Mouse (Mus musculus): ENCODE measurements around the gene Zfx. TPM values are rescaled to one million over a fixed set of nuclear protein-coding genes. Genes with fewer than 3 reads are reported as not detected.
A peak's percentile ranks its signal among the peaks of the same experiment; 100 is the strongest.

Zfx gene
- total RNA-seq (2021), result 10 to 100 TPM; 25.3 to 25.5 TPM

DNA sequence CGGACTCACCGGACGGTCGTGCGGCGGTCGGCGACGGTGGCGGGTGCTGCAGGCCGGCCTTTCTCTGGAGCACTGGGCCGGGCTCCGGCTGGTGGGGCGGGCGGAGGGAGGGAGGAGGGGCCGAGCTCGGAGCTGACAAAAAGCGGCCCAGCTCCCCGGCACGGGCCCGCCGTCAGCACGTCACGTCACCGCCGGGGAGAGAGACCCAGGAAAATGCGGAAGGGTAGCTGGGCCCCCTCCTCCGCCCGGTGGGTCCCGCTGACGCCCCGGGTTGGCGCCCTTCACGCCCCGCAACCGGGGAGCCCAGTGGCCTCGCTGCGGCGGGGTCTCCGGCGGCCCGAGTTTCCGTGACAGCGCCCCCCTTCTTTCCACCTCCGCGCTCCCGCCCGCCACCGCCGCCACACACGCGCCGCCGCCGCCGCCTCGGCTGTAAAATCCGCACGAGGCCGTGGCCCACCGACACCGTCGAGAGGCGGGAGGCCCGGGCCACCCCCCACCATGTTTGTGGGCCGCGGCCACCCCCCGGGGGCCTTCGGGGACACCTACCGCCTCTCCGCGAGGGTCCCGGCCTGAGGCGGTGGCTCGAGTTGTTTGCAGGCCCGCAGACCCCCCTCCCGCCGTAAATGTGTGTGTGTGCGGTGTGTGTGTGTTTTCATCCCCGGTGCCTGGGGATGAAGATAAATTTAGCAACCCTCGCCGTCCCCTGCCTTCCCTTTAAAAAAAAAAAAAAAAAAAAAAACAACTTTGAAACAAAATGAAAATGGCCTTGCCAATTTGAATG, at the start of gene Zfx:
Zfx (minus strand) TSS at position 644 of the 781 bp plus-strand sequence.
- intact Hi-C loops (cut with DNase I), result loop anchor here (5.0 kb wide), 1 partner anchor 54 kb away; no protein-coding TSS in a partner anchor

DNA sequence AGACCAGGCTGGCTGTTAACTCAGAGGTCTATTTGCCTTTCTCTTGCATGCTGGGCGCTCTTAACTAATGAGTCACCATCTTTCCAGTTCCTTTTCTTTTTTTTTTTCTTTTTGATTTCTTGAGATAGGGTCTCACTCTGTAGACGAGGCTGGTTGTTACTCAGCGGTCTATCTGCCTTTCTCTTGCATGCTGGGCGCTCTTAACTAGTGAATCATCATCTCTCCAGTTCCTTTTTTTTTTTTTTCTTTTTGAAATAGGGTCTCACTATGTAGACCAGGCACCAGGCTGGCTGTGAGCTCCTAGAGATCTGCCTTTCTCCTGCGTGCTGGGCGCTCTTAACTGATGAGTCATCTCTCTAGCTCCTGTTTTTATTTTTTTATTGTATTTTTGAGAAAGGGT, 45.8 kb upstream of the Zfx start:
- DNase-seq (ENCODE audit: extremely low spot score in 1 of 2, low spot score in 2 of 2), result no peak
- intact Hi-C loops (cut with DNase I), result no loop called here

More for the DNA sequence above, at the start of gene Zfx:
- peak; percentile 20 to 78 for DNase-seq (ENCODE audit: extremely low spot score in 1 of 2, low spot score in 2 of 2)

DNA sequence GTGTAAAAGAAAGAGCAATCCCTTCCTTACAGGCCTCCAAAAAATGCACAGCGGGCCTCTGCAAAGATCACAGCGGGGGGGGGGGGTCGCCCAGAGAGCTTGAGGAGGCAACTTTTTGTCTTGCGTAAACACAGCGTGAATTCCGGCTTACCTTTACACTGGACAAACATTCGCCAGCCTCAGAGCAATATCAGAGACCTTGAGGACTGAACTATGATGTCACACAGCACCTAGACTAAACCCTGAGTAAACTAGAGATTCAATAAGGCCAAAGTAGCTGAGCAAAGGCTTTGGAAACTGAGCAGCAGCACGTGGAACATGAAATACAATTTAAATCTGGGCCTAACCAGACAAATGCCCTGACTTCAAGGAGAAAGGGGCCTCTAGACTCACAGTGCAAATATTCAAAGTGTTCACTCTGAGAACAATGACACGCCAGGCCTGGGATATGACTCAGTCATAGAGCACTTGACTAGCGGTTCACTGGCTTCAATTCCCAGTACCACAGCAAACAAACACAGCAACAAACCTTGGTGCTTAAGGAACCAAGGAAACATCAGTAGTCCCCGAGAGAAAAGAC, 28.8 kb upstream of the Zfx start:
- DNase-seq (ENCODE audit: extremely low spot score in 1 of 2, low spot score in 2 of 2), result no peak
- intact Hi-C loops (cut with DNase I), result no loop called here

DNA sequence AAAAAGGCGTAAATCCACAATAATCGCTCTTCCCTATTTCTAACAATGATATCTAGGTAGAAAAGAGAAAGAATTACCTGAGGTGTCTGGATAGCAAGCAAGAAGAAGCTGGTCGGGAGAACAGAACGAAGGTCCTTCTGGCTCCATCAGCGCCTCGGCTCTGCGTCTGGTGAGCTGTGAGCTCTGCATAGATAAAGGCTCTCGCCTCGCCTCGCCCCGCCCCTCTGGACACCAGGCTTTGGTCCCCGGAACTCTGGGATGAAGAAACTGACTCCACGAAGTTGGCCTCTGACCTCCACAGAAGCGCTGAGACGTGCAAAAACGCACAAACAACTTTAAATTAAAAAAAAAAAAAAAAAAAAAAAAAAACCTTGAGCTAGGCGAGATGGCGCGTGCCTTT, 27.0 kb upstream of the Zfx start:
- intact Hi-C loops (cut with DNase I), result no loop called here
- DNase-seq (ENCODE audit: extremely low spot score in 1 of 2, low spot score in 2 of 2), result no peak

DNA sequence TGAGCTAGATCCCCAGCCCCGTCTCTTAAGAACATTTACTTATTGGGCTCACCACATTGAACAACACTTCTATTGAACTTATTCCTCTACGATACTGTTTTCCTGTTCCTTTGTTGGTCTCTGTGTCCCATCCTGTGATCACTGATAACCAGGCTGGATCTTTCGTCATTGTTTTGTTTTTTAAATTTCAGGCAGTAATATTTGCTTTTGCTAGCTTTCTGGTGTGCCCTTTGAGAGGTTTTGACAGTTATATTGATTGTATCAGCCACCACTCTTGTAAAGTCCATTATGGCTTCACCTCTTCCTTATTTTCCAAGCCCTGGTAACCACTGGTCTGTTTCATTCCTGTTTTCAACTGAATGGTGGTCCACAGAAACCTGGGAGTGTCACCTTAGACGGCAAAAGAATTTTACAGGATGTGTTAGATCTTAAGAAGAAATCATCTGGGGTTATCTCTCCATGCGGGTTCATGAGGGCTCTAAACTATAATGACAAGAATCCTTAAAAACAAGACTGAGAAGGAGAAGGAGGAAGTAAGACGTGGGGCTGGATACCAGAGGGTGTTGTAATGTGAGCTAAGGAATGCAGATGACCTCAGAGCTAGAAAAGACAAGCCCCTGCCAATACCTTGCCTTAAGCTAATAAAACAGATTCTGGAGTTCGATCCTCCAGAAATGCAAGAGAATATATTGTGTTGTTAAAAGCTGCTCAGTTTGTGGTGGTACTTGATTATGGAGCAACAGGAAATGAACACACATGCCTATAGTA, 18.7 kb upstream of the Zfx start:
- no peak for DNase-seq (ENCODE audit: extremely low spot score in 1 of 2, low spot score in 2 of 2)
- intact Hi-C loops (cut with DNase I), result no loop called here

DNA sequence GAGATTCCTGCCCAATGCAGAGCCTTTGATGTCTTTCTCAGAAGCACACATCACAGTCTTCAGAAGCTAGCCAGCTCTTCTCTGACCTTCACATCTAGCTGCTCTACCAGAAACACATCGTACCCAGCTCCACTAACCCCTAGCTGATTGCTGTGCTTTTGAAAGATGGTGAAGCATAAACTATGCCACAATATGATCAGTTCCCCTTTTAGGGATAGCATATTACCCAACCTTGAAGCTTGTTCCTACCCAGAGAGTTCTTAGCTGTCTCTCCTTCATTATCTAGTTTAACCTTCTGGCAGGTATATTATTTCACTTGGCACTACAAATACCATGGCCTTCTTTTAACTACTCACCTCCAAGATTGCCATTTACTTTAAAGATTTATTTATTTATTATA, 16.6 kb upstream of the Zfx start:
- intact Hi-C loops (cut with DNase I), result no loop called here
- no peak for DNase-seq (ENCODE audit: extremely low spot score in 1 of 2, low spot score in 2 of 2)

DNA sequence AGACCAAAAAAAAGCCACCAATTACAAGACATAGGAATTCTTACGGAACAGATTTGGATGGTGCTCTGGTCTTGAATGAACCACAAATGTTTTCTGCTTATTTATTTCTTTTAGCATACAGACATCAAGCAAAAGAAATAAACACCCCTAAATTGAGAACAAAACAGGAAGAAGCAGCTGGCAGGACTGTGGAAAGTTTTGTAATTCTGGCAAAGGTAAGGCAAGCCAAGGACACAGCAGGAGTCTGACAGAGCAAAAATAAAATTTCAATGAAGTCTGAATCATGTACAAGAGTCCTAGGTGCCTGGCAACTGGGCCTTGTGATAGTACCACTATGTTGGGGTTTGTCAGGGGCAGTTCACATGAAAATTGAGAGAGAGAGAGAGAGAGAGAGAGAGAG, 14.8 kb upstream of the Zfx start:
- peak in 1 of 2 experiments; percentile 16 for DNase-seq (ENCODE audit: extremely low spot score in 1 of 2, low spot score in 2 of 2)
- intact Hi-C loops (cut with DNase I), result no loop called here

DNA sequence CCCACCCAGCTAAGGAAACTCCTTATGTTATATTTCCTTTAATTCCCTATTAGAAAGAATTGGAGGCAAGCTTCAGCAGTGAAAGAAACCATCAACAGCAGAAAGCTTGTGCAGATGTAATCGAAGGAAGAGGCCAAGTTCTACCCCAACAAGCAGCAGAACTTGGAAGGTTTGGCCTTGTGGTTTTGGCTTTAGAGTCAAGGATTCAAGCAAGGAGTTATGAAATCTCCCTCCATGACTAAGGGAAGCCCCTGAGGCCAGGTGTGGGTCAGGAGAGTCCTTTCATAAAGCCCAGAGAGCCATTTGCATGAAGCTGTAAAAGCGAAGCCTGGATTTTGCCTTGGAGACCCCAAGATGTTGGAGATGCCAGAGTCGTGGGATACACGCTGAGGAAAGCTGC, 11.6 kb upstream of the Zfx start:
- intact Hi-C loops (cut with DNase I), result no loop called here
- DNase-seq (ENCODE audit: extremely low spot score in 1 of 2, low spot score in 2 of 2), result no peak

DNA sequence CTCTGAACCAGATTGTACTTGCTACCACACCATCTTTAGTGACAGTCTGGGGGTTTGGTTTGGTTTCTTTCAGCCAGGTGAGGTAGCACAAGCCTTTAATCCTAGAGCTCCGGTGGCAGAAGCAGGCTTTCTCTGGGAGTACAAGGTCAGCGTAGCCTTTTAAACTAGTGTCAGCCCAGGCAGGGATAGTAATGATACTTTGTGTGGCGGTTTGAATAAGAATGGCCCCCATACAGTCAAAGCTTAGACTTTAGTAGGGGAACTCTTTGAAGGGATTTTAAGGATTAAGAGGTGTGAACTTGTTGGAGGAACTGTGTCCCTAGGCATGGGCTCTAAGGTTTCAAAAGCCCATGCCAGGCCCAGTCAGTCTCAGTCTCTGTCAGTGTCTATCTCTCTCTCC, 10.0 kb upstream of the Zfx start:
- DNase-seq (ENCODE audit: extremely low spot score in 1 of 2, low spot score in 2 of 2), result no peak
- intact Hi-C loops (cut with DNase I), result no loop called here

DNA sequence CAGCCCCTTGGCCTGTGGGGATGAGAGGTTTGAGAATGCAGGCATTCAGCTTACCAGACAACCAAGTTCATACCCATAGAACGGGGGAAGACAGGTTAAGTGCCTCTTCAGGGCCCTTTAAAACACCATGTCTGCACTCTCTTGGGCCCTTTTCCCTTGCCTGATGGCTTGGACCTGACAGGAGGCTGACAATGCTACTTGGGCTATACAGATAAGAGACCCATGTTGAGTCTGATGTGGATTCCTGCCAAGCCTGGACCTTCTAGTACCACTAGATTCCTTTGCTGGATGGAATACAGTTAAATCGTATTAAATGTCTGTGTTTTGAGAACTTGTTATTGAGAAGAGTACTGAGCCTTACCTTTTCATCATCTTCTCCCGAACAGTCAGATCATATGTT, 8.7 kb upstream of the Zfx start:
- intact Hi-C loops (cut with DNase I), result no loop called here
- DNase-seq (ENCODE audit: extremely low spot score in 1 of 2, low spot score in 2 of 2), result no peak

DNA sequence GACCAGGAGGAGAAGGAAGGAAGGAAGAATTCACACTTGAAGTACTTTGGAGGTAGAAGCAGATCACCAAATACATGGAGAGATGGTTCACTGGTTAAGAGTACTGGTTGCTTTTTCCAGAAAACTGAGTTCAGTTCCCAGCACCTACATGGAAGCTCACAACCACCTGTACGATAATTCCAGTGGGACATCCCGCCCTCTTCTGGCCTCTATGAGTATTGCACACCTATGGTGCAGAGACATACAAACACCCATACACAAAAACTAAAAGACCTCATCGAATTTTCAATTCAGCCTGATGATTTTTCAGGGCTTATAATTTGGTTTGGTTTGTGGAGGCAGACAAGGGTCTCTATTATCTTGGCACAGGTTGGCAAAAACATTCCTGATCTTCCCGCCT, 6.2 kb upstream of the Zfx start:
- no peak for DNase-seq (ENCODE audit: extremely low spot score in 1 of 2, low spot score in 2 of 2)
- intact Hi-C loops (cut with DNase I), result no loop called here

DNA sequence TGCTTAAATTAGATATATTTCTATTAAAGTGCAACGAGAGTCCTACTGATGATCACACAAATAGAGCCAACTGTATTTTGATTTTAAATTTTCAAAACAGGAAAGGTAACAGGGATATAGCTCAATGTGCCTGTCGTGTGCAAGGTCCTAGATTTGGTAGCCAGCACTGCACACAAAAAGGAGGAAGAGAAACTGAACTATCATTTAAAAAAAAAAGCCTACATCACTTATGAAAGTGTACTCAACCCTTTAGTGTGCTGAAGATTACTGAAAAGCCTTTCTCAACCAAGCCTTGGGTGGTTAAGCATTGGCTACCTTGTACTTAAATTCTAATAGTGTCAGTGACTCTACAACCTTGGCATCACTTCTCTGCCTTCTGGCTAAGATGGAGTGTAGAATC, 2.4 kb upstream of the Zfx start:
- intact Hi-C loops (cut with DNase I), result no loop called here
- DNase-seq (ENCODE audit: extremely low spot score in 1 of 2, low spot score in 2 of 2), result no peak

DNA sequence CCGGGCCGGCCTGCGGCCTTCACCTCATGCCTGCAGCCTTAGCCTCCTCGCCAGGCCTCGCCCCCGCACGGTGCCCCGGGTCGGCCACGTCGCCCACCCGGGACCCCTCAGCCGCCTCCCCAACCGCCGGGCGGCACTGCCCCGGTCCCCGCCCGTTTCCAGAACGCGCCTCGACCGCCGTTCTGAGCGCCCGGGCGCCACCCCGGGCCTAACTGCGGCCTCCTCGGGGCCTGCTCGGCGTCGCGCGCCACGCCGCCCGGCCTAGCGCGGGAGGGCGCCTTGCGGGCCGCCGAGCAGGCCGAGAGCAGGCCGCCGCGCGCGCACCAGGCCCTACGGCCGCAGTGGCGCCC, 818 bp downstream of the Zfx start:
- intact Hi-C loops (cut with DNase I), result loop anchor here (5.0 kb wide), 1 partner anchor 55 kb away; no protein-coding TSS in a partner anchor

DNA sequence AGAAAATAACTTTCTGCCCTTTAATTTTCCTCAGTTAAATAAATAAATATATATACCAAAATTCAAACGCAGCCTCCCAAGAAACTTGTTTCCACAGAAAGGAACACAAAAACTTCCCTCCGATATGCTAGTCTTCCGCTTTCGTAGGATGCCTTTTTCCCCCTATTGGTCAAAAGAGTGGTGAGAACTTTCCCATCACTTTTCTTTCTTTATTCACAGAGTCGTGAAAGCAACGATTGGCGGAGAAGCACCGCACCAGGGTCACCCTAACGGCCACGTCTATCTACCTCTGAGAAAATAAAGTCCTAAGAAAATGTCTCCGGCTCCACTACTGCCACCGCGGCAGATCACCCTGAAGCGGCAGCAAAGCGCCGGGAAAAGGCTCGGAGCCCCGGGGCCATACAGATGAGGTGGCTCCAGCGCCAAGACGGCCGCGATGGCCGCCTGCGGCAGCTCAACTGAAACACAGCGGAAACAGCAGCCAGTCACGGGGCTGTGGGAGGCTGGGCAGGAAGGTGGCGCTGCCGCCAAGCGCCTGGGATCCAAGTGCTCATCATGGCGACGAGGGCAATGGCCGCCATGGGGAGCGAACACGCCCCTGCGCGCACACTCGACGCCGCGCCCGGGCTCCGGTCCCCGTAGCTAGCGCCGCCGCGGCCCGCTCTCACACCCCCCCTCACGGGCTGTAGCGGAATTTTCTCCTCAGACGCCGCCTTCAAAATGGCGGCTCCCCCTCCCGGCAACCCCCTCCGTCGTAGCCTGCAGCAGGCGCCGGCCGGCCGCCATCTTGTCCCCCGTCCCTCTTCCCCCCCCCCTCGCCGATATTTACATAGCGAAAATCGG, 1.4 kb downstream of the Zfx start:
- peak; percentile 75 to 90 for DNase-seq (ENCODE audit: extremely low spot score in 1 of 2, low spot score in 2 of 2)
- intact Hi-C loops (cut with DNase I), result loop anchor here (5.0 kb wide), 1 partner anchor 55 kb away; no protein-coding TSS in a partner anchor

More for the DNA sequence above, 818 bp downstream of the Zfx start:
- DNase-seq (ENCODE audit: extremely low spot score in 1 of 2, low spot score in 2 of 2), result no peak

DNA sequence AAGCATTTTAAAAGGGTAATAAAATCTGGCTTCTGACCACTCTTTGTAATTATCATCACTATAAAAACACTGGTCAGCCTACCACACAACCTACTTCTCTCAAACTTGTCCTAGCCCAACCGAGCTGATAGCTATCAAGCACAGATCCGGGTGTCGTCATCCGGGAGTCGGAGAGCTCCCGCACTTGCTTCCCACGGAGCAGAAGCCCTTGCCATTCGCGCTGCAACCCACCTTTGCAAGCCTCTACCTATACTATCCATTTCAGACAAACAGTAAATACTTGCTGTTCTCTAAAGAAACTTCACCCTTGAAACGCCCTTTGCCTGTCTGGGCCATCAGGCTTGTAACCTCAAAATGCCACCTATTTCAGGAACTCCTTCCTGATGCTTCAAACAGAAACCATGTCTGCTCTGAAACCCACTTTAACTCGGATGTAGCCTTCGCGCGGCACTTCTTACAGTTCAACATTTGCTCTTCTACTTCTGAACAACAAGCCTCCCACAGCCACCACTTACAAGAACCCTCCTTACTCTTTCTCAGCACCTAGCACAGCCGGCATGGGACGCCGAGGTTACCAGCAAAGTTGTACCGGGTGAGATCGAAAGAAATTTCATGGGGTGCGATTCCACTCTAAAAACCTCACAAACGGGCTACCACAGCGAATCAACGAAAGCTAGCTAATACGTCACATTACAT, 2.2 kb downstream of the Zfx start:
- peak in 1 of 2 experiments; percentile 15 for DNase-seq (ENCODE audit: extremely low spot score in 1 of 2, low spot score in 2 of 2)
- intact Hi-C loops (cut with DNase I), result loop anchor here (5.0 kb wide), 1 partner anchor 56 kb away; no protein-coding TSS in a partner anchor

DNA sequence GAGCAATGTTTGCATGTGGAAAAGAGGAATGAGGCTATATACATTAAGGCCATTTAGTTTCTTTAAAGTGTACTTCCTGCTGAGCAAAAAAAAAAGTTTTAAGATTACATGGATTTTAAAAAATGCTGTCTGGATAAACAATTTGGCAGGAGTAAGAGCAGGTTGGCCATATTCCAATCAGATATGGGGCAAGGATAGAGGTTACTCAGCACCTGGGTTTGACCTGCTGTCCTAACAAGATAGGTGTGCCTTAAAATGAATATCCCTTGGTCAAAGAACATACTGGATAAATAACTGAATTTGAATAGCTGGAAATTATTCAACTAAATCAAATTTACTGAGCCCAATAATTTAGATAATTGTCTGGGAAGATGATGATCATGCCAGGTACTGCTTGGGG, 5.2 kb downstream of the Zfx start:
- intact Hi-C loops (cut with DNase I), result no loop called here
- no peak for DNase-seq (ENCODE audit: extremely low spot score in 1 of 2, low spot score in 2 of 2)

DNA sequence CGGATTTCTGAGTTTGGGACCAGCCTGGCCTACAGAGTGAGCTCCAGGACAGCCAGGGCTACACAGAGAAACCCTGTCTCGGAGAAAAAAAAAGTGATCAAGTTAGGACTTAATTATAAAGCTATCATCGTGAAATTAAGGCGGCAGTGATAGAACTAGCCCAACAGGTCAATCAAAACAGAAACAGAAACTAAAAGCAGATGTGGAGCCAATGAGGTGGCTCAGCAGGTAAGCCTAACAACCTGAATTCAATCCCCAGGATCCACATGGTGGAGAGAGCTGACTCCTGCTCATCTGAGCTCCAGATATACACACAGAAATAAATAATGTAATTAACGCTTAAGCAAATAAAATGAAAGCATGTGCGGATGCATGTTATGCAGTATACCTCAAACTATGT, 7.6 kb downstream of the Zfx start:
- no peak for DNase-seq (ENCODE audit: extremely low spot score in 1 of 2, low spot score in 2 of 2)
- intact Hi-C loops (cut with DNase I), result no loop called here

DNA sequence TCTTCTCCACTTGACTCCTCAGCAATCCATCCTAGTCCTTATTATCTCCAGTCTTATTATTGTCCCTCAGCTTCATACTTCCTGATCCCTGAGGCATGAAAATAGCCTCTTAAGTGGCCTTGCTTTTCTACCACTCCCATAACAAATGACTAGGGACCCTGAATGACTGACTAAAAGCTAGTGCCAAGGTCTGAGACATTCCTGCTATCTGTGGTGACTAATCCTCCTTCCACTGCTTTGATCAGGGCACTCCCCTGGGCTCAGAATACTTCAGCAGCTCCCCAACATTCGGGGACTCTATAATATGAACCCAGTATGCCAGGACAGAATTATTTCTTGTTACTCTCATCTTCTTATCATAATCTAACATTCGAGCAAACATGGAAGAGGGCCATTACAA, 17.5 kb downstream of the Zfx start:
- intact Hi-C loops (cut with DNase I), result no loop called here
- no peak for DNase-seq (ENCODE audit: extremely low spot score in 1 of 2, low spot score in 2 of 2)
